Mouse (Mus musculus) neural tube, embryonic 14.5 days (tissue): ENCODE measurements around the gene S100a1. TPM values are rescaled to one million over a fixed set of nuclear protein-coding genes. Genes with fewer than 3 reads are reported as not detected.

Experiments used
- ATAC-seq: fragments of 200-750 bp; cut with Nextera tagmentation; 2 replicates; pipeline ENCODE4 v1.8.0; 2017; ENCODE audit warnings: low read depth, mild to moderate bottlenecking, moderate TSS enrichment, moderate library complexity
- H3K27ac ChIP-seq: fragments of 300-500 bp; sonication (generic); 2 replicates; pipeline ENCODE4 v1.5.1; 2014; ENCODE audit warnings: low read depth, mild to moderate bottlenecking, control low read depth, low read length, moderate library complexity, mixed read lengths
- H3K27me3 ChIP-seq: fragments of 300-500 bp; sonication (generic); 2 replicates; pipeline ENCODE4 v1.6.1; 2014; ENCODE audit warnings: low read length; ENCODE audit not compliant: control insufficient read depth, insufficient read depth
- H3K36me3 ChIP-seq: fragments of 300-500 bp; sonication (generic); 2 replicates; pipeline ENCODE4 v1.6.1; 2014; ENCODE audit warnings: low read length, mixed read lengths; ENCODE audit not compliant: control insufficient read depth, insufficient read depth
- H3K4me1 ChIP-seq: fragments of 300-500 bp; sonication (generic); 2 replicates; pipeline ENCODE4 v1.6.1; 2014; ENCODE audit warnings: low read length; ENCODE audit not compliant: control insufficient read depth, insufficient read depth
- H3K4me2 ChIP-seq: fragments of 300-500 bp; sonication (generic); 2 replicates; pipeline ENCODE4 v1.6.1; 2014; ENCODE audit warnings: mild to moderate bottlenecking, low read depth, low read length, control low read depth
- H3K4me3 ChIP-seq: fragments of 300-500 bp; sonication (generic); 2 replicates; pipeline ENCODE4 v1.5.1; 2014; ENCODE audit warnings: low read depth, low read length, control low read depth, mixed read lengths
- H3K9ac ChIP-seq: fragments of 300-500 bp; sonication (generic); replicated peaks from 2 replicates; pipeline ENCODE4 v1.6.1; 2014; ENCODE audit warnings: low read depth, mild to moderate bottlenecking, control low read depth, low read length, mixed read lengths
- H3K9me3 ChIP-seq: fragments of 300-500 bp; sonication (generic); 2 replicates; pipeline ENCODE4 v1.6.1; 2016; ENCODE audit warnings: low read length; ENCODE audit not compliant: control insufficient read depth
- WGBS: fragments of 180-500 bp; shearing (Covaris S2); extraction: QIAGEN DNeasy Blood & Tissue Kit; methylation state at CpG from one replicate; pipeline ENCODE4 v1.1.7; 2014; 5-methylcytosine and 5-hydroxymethylcytosine counted together
- polyA plus RNA-seq: library from polyadenylated mRNA; unstranded; fragments of >200 nt; fragmentation: Nextera tagmentation; extraction: Ambion mirVana; gene quantifications from 2 replicates; pipeline ENCODE4 v1.2.1, GENCODE M21; 2014

The S100a1 gene
- polyA plus RNA-seq, 1 experiment from 2014 or later = 18.6 TPM

GRCm38 (mm10) chr3:90537141-90537904 is 23.1 kb upstream of the S100a1 start, which contains the start of gene S100a16:
TSS of gene S100a16 (plus strand) at chr3:90537254.
- H3K27ac ChIP-seq = no peak within 1 kb of the TSS
- 53% methylated on average over 10 of the region's 10 CpGs for WGBS
- no peaks in the 10 kb centered on the region for H3K36me3 ChIP-seq
- no peak within 1 kb of the TSS for H3K9ac ChIP-seq
- H3K9me3 ChIP-seq = no peaks in the 10 kb centered on the region
- H3K4me2 ChIP-seq = no peak within 1 kb of the TSS
- H3K4me1 ChIP-seq = no peaks in the 10 kb centered on the region
- H3K27me3 ChIP-seq = no peaks in the 10 kb centered on the region
- H3K4me3 ChIP-seq = no peak within 1 kb of the TSS
- no peak for ATAC-seq

- H3K27me3 ChIP-seq = no peaks in the 10 kb centered on the region
- no peak for ATAC-seq
- H3K4me1 ChIP-seq = no peaks in the 10 kb centered on the region
- 72% methylated on average over 1 of the region's 1 CpGs for WGBS
- H3K9me3 ChIP-seq = no peaks in the 10 kb centered on the region
- H3K27ac ChIP-seq = no peak overlapping the region
- H3K36me3 ChIP-seq = no peaks in the 10 kb centered on the region
- H3K9ac ChIP-seq = no peak overlapping the region
- no peak overlapping the region for H3K4me3 ChIP-seq
- no peak overlapping the region for H3K4me2 ChIP-seq
These were observed 21.3 kb upstream of the S100a1 start for GRCm38 (mm10) chr3:90535446-90535845.

GRCm38 (mm10) chr3:90531713-90532112 is 17.5 kb upstream of the S100a1 start:
- Histone ChIP-seq H3K4me1 (no peaks in the 10 kb centered on the region), H3K9ac (no peak overlapping the region)
- 78% methylated on average over 5 of the region's 5 CpGs for WGBS

GRCm38 (mm10) chr3:90527291-90527873 is 13.2 kb upstream of the S100a1 start:
- Histone ChIP-seq H3K4me1 (no peaks in the 10 kb centered on the region), H3K36me3 (no peaks in the 10 kb centered on the region), H3K4me3 (no peak overlapping the region), H3K27ac (no peak overlapping the region), H3K27me3 (no peaks in the 10 kb centered on the region), H3K9ac (no peak overlapping the region), H3K9me3 (no peaks in the 10 kb centered on the region), H3K4me2 (no peak overlapping the region)
- WGBS = 90% methylated on average over 7 of the region's 7 CpGs
- ATAC-seq = no peak

More at GRCm38 (mm10) chr3:90531713-90532112, 17.5 kb upstream of the S100a1 start:
- no peak overlapping the region for H3K4me2 ChIP-seq
- no peaks in the 10 kb centered on the region for H3K36me3 ChIP-seq
- no peak overlapping the region for H3K4me3 ChIP-seq
- H3K27ac ChIP-seq = no peak overlapping the region
- no peak for ATAC-seq
- no peaks in the 10 kb centered on the region for H3K9me3 ChIP-seq
- H3K27me3 ChIP-seq = no peaks in the 10 kb centered on the region

GRCm38 (mm10) chr3:90526580-90526979 is 12.4 kb upstream of the S100a1 start, which contains the start of gene S100a14:
TSS of gene S100a14 (plus strand) at chr3:90526856.
- Histone ChIP-seq H3K4me2 (no peak within 1 kb of the TSS), H3K27ac (no peak within 1 kb of the TSS), H3K9ac (no peak within 1 kb of the TSS), H3K27me3 (no peaks in the 10 kb centered on the region), H3K9me3 (no peaks in the 10 kb centered on the region), H3K4me1 (no peaks in the 10 kb centered on the region), H3K36me3 (no peaks in the 10 kb centered on the region), H3K4me3 (no peak within 1 kb of the TSS)
- no peak for ATAC-seq
- 71% methylated on average over 5 of the region's 5 CpGs for WGBS

GRCm38 (mm10) chr3:90526076-90526475 is 11.9 kb upstream of the S100a1 start:
- no peak overlapping the region for H3K4me2 ChIP-seq
- ATAC-seq = no peak
- H3K36me3 ChIP-seq = no peaks in the 10 kb centered on the region
- H3K4me1 ChIP-seq = no peaks in the 10 kb centered on the region
- no peak overlapping the region for H3K4me3 ChIP-seq
- no peaks in the 10 kb centered on the region for H3K27me3 ChIP-seq
- no peak overlapping the region for H3K9ac ChIP-seq
- no peaks in the 10 kb centered on the region for H3K9me3 ChIP-seq
- WGBS = 80% methylated on average over 2 of the region's 2 CpGs
- H3K27ac ChIP-seq = no peak overlapping the region

GRCm38 (mm10) chr3:90525421-90525820 is 11.2 kb upstream of the S100a1 start:
- no peaks in the 10 kb centered on the region for H3K9me3 ChIP-seq
- no peak overlapping the region for H3K4me3 ChIP-seq
- H3K27ac ChIP-seq = no peak overlapping the region
- 65% methylated on average over 4 of the region's 4 CpGs for WGBS
- ATAC-seq = no peak
- no peaks in the 10 kb centered on the region for H3K36me3 ChIP-seq
- H3K27me3 ChIP-seq = no peaks in the 10 kb centered on the region
- no peaks in the 10 kb centered on the region for H3K4me1 ChIP-seq
- no peak overlapping the region for H3K4me2 ChIP-seq
- no peak overlapping the region for H3K9ac ChIP-seq

GRCm38 (mm10) chr3:90517711-90518110 is 3.5 kb upstream of the S100a1 start:
- WGBS = 90% methylated on average over 4 of the region's 4 CpGs
- no peaks in the 10 kb centered on the region for H3K36me3 ChIP-seq
- H3K4me3 ChIP-seq = no peak overlapping the region
- H3K4me2 ChIP-seq = no peak overlapping the region
- H3K4me1 ChIP-seq = peaks cover 8% of the 10 kb centered on the region
- no peak overlapping the region for H3K9ac ChIP-seq
- H3K27ac ChIP-seq = no peak overlapping the region
- ATAC-seq = no peak
- H3K27me3 ChIP-seq = peaks cover 2% of the 10 kb centered on the region; the same call in 1 of the 2 replicates
- no peaks in the 10 kb centered on the region for H3K9me3 ChIP-seq

- H3K9ac ChIP-seq = no peak overlapping the region
These were observed 1.6 kb upstream of the S100a1 start for GRCm38 (mm10) chr3:90515789-90516188.

More at GRCm38 (mm10) chr3:90515789-90516188, 1.6 kb upstream of the S100a1 start:
- no peak overlapping the region for H3K27ac ChIP-seq
- H3K36me3 ChIP-seq = no peaks in the 10 kb centered on the region
- no peak overlapping the region for H3K4me3 ChIP-seq
- no peak for ATAC-seq
- H3K9me3 ChIP-seq = no peaks in the 10 kb centered on the region
- no peak overlapping the region for H3K4me2 ChIP-seq
- H3K27me3 ChIP-seq = peaks cover 2% of the 10 kb centered on the region; the same call in 1 of the 2 replicates
- peaks cover 8% of the 10 kb centered on the region for H3K4me1 ChIP-seq
- 89% methylated on average over 4 of the region's 4 CpGs for WGBS
